29 mouse cellular contexts compared by ENCODE assay signal in the genomic region with DNA sequence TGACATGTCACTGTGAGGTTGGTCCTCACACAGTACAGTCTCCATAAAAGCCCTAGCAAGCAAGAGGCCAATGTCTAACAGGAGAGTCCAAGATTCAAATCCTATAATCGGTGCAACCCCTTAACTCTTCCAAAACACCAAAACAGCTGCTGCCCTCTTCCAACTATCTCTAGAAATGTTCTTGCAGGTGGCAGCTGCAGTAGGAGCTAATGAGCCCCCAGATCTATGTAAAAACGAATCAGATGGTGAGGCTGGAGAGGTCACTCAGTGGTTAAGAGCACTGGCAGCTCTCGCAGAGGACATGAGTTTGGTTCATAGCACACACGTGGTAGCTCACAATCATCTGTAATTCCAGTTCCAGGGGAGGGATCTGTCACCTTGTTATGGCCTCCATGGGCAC. TPM values are rescaled to one million over a fixed set of nuclear protein-coding genes. Genes with fewer than 3 reads are reported as not detected.
A peak's percentile ranks its signal among the peaks of the same experiment; 100 is the strongest.
DNase-seq lines count a peak whose midpoint lies in the region; ATAC-seq and TF ChIP-seq lines count a peak whose summit lies in the region.
"Had no signal": no experiment of that assay in that cellular context is flagged by ENCODE, and none has a peak within 500 bp of the region (broad histone marks: within the 10 kb centered on the region; RNA-seq: fewer than 3 reads in every experiment).

No protein-coding gene starts in this region.

- dilution Hi-C loops in CH12.LX (cut with MboI; ENCODE audit: extremely low pct_ligation_motif_present, extremely low pct_unique_long_range_greater_than_20kb, low sequenced_read_pairs), result no loop called here

- no peak for TF ChIP-seq POLR2A in CH12.LX (IDR thresholded peaks at IDR 0.05; ENCODE audit: low read depth, low read length)

- no peaks in the 10 kb centered on the region for H3K79me2 ChIP-seq in CH12.LX (replicated peaks; ENCODE audit: control insufficient read depth, extremely low read depth, insufficient read depth, poor library complexity, severe bottlenecking)

- no peaks in the 10 kb centered on the region for H3K9me3 ChIP-seq in megakaryocyte, embryonic 14.5 days
- H3K9me3 ChIP-seq in CH12.LX (replicated peaks; ENCODE audit: low read length), result no peaks in the 10 kb centered on the region
- H3K9me3 ChIP-seq: embryonic facial prominence, embryonic 10.5 days; embryonic facial prominence, embryonic 13.5 days; forebrain, embryonic 12.5 days; forebrain, embryonic 15.5 days; G1E; heart, embryonic 12.5 days; heart, embryonic 15.5 days; hindbrain, embryonic 10.5 days; hindbrain, embryonic 13.5 days had no signal

- H3K4me3 ChIP-seq in megakaryocyte, embryonic 14.5 days (replicated peaks), result peak overlapping the region; percentile 1
- H3K4me3 ChIP-seq in CH12.LX (replicated peaks in 1 of 3; ENCODE audit: low read depth in 2 of 3, low read length in 2 of 3, poor library complexity in 1 of 3), result no peak overlapping the region
- H3K4me3 ChIP-seq: embryonic facial prominence, embryonic 10.5 days; embryonic facial prominence, embryonic 13.5 days; erythroblast, embryonic 14.5 days; forebrain, embryonic 12.5 days; forebrain, embryonic 15.5 days; heart, embryonic 12.5 days; heart, embryonic 15.5 days; hindbrain, embryonic 10.5 days; hindbrain, embryonic 13.5 days had no signal

- no peak for TF ChIP-seq EP300 in CH12.LX (IDR thresholded peaks at IDR 0.05; ENCODE audit: low read length)

- in situ Hi-C loops in CH12.LX (cut with MboI; ENCODE audit: low pct_ligation_motif_present, low pct_unique_long_range_greater_than_20kb, low sequenced_read_pairs), result no loop called here

- no peak for TF ChIP-seq RAD21 in CH12.LX (IDR thresholded peaks at IDR 0.05; ENCODE audit: low read depth, low read length)

- peaks cover 49% of the 10 kb centered on the region for H3K4me1 ChIP-seq in megakaryocyte, embryonic 14.5 days
- peaks cover 10 to 16% of the 10 kb centered on the region in 2 experiments for H3K4me1 ChIP-seq in CH12.LX (ENCODE audit: control insufficient read depth in 1 of 2, insufficient read depth in 2 of 2)
- H3K4me1 ChIP-seq: embryonic facial prominence, embryonic 13.5 days had no signal

- H3K27ac ChIP-seq in CH12.LX (ENCODE audit: insufficient read depth, low read depth), result no peak overlapping the region
- H3K27ac ChIP-seq: embryonic facial prominence, embryonic 10.5 days; embryonic facial prominence, embryonic 13.5 days; forebrain, embryonic 12.5 days; forebrain, embryonic 15.5 days; heart, embryonic 15.5 days; hindbrain, embryonic 10.5 days; hindbrain, embryonic 13.5 days had no signal

- peaks cover 38% of the 10 kb centered on the region for H3K36me3 ChIP-seq in megakaryocyte, embryonic 14.5 days (replicated peaks; ENCODE audit: low read length)
- H3K36me3 ChIP-seq in CH12.LX (replicated peaks in 1 of 2; ENCODE audit: control insufficient read depth in 1 of 2, insufficient read depth in 1 of 2, low read length in 1 of 2), result peaks cover 31 to 37% of the 10 kb centered on the region in 2 experiments

- H3K4me2 ChIP-seq in CH12.LX (ENCODE audit: insufficient read depth, low read depth, poor library complexity, severe bottlenecking), result no peak overlapping the region
- H3K4me2 ChIP-seq: embryonic facial prominence, embryonic 13.5 days; forebrain, embryonic 12.5 days; forebrain, embryonic 15.5 days; heart, embryonic 12.5 days; heart, embryonic 15.5 days; hindbrain, embryonic 13.5 days had no signal

- DNase-seq in kidney, adult 11 months, result peak; percentile 2
- no peak for DNase-seq in kidney, adult 8-10 months
- DNase-seq in A20 (ENCODE audit: low read depth, low spot score), result peak; percentile 45
- no peak for DNase-seq in CH12.LX (ENCODE audit: extremely low read depth)
- no peak for DNase-seq in right cerebral cortex, postnatal 36 days (ENCODE audit: low spot score in 2 of 2)
- DNase-seq in embryo, embryonic 11 days, result no peak
- DNase-seq: adrenal gland, adult 2 months; adrenal gland, postnatal 14 days; gastrocnemius, postnatal 10 days; gastrocnemius, postnatal 36 days; heart, postnatal 10 days; heart, postnatal 36 days had no signal

- H3K27me3 ChIP-seq in megakaryocyte, embryonic 14.5 days (replicated peaks), result peaks cover 9% of the 10 kb centered on the region
- peaks cover 3% of the 10 kb centered on the region for H3K27me3 ChIP-seq in CH12.LX (replicated peaks)
- H3K27me3 ChIP-seq: forebrain, embryonic 15.5 days; heart, embryonic 15.5 days had no signal

- no peak for ATAC-seq in megakaryocyte, adult 5-6 weeks (ENCODE audit: poor library complexity, severe bottlenecking)
- ATAC-seq: forebrain, embryonic 15.5 days; hindbrain, embryonic 16.5 days had no signal

- H3K9ac ChIP-seq in CH12.LX (ENCODE audit: insufficient read depth, low read depth), result no peak overlapping the region
- H3K9ac ChIP-seq: embryonic facial prominence, embryonic 13.5 days; forebrain, embryonic 12.5 days; forebrain, embryonic 15.5 days; heart, embryonic 12.5 days; heart, embryonic 15.5 days; hindbrain, embryonic 13.5 days had no signal

- TF ChIP-seq CTCF in CH12.LX (conservative IDR thresholded peaks at IDR 0.05 in 1 of 2, IDR thresholded peaks at IDR 0.05 in 1 of 2; ENCODE audit: low read depth in 2 of 2, low read length in 2 of 2), result no peak

TF ChIP-seq in CH12.LX, 34 proteins besides CTCF, POLR2A, EP300 and RAD21 (continues in another document):
- TF ChIP-seq BHLHE40 (IDR thresholded peaks at IDR 0.05; ENCODE audit: low read depth, low read length) (no peak), E2F4 (IDR thresholded peaks at IDR 0.05; ENCODE audit: insufficient replicate concordance, low read depth, low read length) (no peak), MAX (IDR thresholded peaks at IDR 0.05; ENCODE audit: low read length) (peak; percentile 50; the same call in 1 of the 2 replicates), ELF1 (IDR thresholded peaks at IDR 0.05; ENCODE audit: low read depth, low read length) (no peak), IRF4 (IDR thresholded peaks at IDR 0.05; ENCODE audit: low read depth, low read length) (no peak), SIN3A (IDR thresholded peaks at IDR 0.05; ENCODE audit: low read length) (0 out of 2 replicates have a peak, but pooled peaks have one; percentile 36), MAZ (IDR thresholded peaks at IDR 0.05; ENCODE audit: low read depth, low read length) (peak; percentile 24; the same call in 1 of the 2 replicates), ZNF384 (IDR thresholded peaks at IDR 0.05; ENCODE audit: low read depth, low read length) (no peak), MEF2A (IDR thresholded peaks at IDR 0.05; ENCODE audit: borderline replicate concordance, low read depth, low read length) (no peak), TCF12 (IDR thresholded peaks at IDR 0.05; ENCODE audit: low read depth, low read length) (no peak), USF2 (conservative IDR thresholded peaks at IDR 0.05; ENCODE audit: low read depth, low read length) (no peak), USF1 (IDR thresholded peaks at IDR 0.05; ENCODE audit: low read depth, low read length) (no peak), POLR2AphosphoS2 (IDR thresholded peaks at IDR 0.05; ENCODE audit: low read depth, low read length) (no peak), CHD1 (IDR thresholded peaks at IDR 0.05; ENCODE audit: low read depth, low read length) (no peak), ZKSCAN1 (IDR thresholded peaks at IDR 0.05; ENCODE audit: borderline replicate concordance, low read depth, low read length) (no peak), SMC3 (IDR thresholded peaks at IDR 0.05; ENCODE audit: low read depth, low read length) (no peak), RCOR1 (conservative IDR thresholded peaks at IDR 0.05; ENCODE audit: low read depth, low read length) (no peak), CHD2 (IDR thresholded peaks at IDR 0.05; ENCODE audit: low read length) (peak; percentile 44; the same call in 1 of the 2 replicates), NELFE (IDR thresholded peaks at IDR 0.05; ENCODE audit: low read depth, low read length) (0 out of 2 replicates have a peak, but pooled peaks have one; percentile 26), JUN (IDR thresholded peaks at IDR 0.05; ENCODE audit: insufficient read depth, low read depth, low read length) (no peak), MAFK (IDR thresholded peaks at IDR 0.05; ENCODE audit: insufficient replicate concordance, low read length) (no peak)

RNA-seq across cellular contexts. Expression of gene H2-D1, which starts 6.8 kb away (rescaled TPM):
- polyA plus RNA-seq in megakaryocyte, embryonic 14.5 days (2012; ENCODE audit: insufficient read depth, low replicate concordance), result 170 and 362 TPM in 2 replicates
- total RNA-seq in megakaryocyte, adult 5-6 weeks (2015), result 572 and 605 TPM in 2 replicates
- 1,046 and 1,120 TPM in 2 replicates for total RNA-seq in megakaryocyte, adult 5-6 weeks (2017)
- total RNA-seq in CH12.LX (2012; rRNA removed) (817 and 944 TPM in 2 replicates), CH12.LX (2014; rRNA removed) (659 and 667 TPM in 2 replicates)
- 880 and 952 TPM in 2 replicates for polyA plus RNA-seq in CH12.LX (2012; ENCODE audit: insufficient read length, low read depth)

RNA-seq across cellular contexts. Expression of gene Ddx39b, which starts 14.2 kb away (rescaled TPM):
- 83.5 and 158 TPM in 2 replicates for polyA plus RNA-seq in megakaryocyte, embryonic 14.5 days (2012; ENCODE audit: insufficient read depth, low replicate concordance)
- total RNA-seq in megakaryocyte, adult 5-6 weeks (2015), result 166 TPM in 2 replicates
- total RNA-seq in megakaryocyte, adult 5-6 weeks (2017), result 115 and 125 TPM in 2 replicates
- total RNA-seq in CH12.LX (2012; rRNA removed) (208 and 229 TPM in 2 replicates), CH12.LX (2014; rRNA removed) (242 and 254 TPM in 2 replicates)
- 341 and 411 TPM in 2 replicates for polyA plus RNA-seq in CH12.LX (2012; ENCODE audit: insufficient read length, low read depth)

RNA-seq across cellular contexts. Expression of gene Nfkbil1, which starts 20.1 kb away (rescaled TPM):
- 31.8 and 57.1 TPM in 2 replicates for polyA plus RNA-seq in megakaryocyte, embryonic 14.5 days (2012; ENCODE audit: insufficient read depth, low replicate concordance)
- total RNA-seq in megakaryocyte, adult 5-6 weeks (2015), result 2.2 and 4.5 TPM in 2 replicates
- 10.2 and 13.3 TPM in 2 replicates for total RNA-seq in megakaryocyte, adult 5-6 weeks (2017)
- total RNA-seq in CH12.LX (2012; rRNA removed) (16.7 and 22.0 TPM in 2 replicates), CH12.LX (2014; rRNA removed) (15.2 TPM in 2 replicates)
- 25.9 and 31.6 TPM in 2 replicates for polyA plus RNA-seq in CH12.LX (2012; ENCODE audit: insufficient read length, low read depth)

RNA-seq across cellular contexts. Expression of gene Atp6v1g2, which starts 22.2 kb away (rescaled TPM):
- polyA plus RNA-seq in megakaryocyte, embryonic 14.5 days (2012; ENCODE audit: insufficient read depth, low replicate concordance), result 0.86 TPM in 1 of 2 replicates, not detected in the other
- total RNA-seq in megakaryocyte, adult 5-6 weeks (2015), result 6.2 and 6.9 TPM in 2 replicates
- total RNA-seq in megakaryocyte, adult 5-6 weeks (2017), result 3.0 and 3.6 TPM in 2 replicates
- total RNA-seq in CH12.LX (2012; rRNA removed) (0.76 and 0.88 TPM in 2 replicates), CH12.LX (2014; rRNA removed) (0.23 and 0.27 TPM in 2 replicates)
- polyA plus RNA-seq in CH12.LX (2012; ENCODE audit: insufficient read length, low read depth), result 1.4 and 2.0 TPM in 2 replicates

RNA-seq across cellular contexts. Expression of gene Gm16181, which starts 35.1 kb away (rescaled TPM):
- polyA plus RNA-seq in megakaryocyte, embryonic 14.5 days (2012; ENCODE audit: insufficient read depth, low replicate concordance), result not detected in 2 replicates
- total RNA-seq in megakaryocyte, adult 5-6 weeks (2015), result 0.76 and 2.5 TPM in 2 replicates
- total RNA-seq in megakaryocyte, adult 5-6 weeks (2017), result 0.88 and 4.0 TPM in 2 replicates
- total RNA-seq in CH12.LX (2012; rRNA removed) (not detected in 2 replicates), CH12.LX (2014; rRNA removed) (not detected in 2 replicates)
- not detected in 2 replicates for polyA plus RNA-seq in CH12.LX (2012; ENCODE audit: insufficient read length, low read depth)
- total RNA-seq: adrenal gland, adult 2 months; adrenal gland, postnatal 4 days; common myeloid progenitor, adult 5-6 weeks; gastrocnemius, adult 18-20 months; gastrocnemius, postnatal 10 days; gastrocnemius, postnatal 36 days; heart, postnatal 36 days had no signal
- polyA plus RNA-seq: brain, embryonic 14.5 days; embryonic facial prominence, embryonic 13.5 days; erythroblast, embryonic 14.5 days; G1E; heart, embryonic 12.5 days had no signal

Comparison
In these comparisons a context has a peak if more than half of its experiments do, and no peak if none do; other contexts are left out.
1. DNase-seq: peak in kidney, adult 11 months (single experiment) and A20 (single experiment); none in kidney, adult 8-10 months (0 of 2), CH12.LX (single experiment), right cerebral cortex, postnatal 36 days (0 of 2) and embryo, embryonic 11 days (single experiment).